Mouse (Mus musculus) pancreas, adult 10 weeks (tissue): ENCODE data around the gene Gprin2. TPM values are rescaled to one million over a fixed set of nuclear protein-coding genes. Genes with fewer than 3 reads are reported as not detected.

Experiments
- polyA plus RNA-seq: library from polyadenylated mRNA; stranded (reverse); fragments of 350-450 nt; fragmentation: Illumina TruSeq; extraction: RNeasy Lipid Tissue Mini Kit (QIAGEN cat#74804); gene quantifications from one replicate; pipeline ENCODE4 v1.2.3, GENCODE M21; 2015; ENCODE audit warnings: low read depth, low replicate concordance; ENCODE audit not compliant: insufficient read depth

Gene Gprin2
- polyA plus RNA-seq: not detected

DNA sequence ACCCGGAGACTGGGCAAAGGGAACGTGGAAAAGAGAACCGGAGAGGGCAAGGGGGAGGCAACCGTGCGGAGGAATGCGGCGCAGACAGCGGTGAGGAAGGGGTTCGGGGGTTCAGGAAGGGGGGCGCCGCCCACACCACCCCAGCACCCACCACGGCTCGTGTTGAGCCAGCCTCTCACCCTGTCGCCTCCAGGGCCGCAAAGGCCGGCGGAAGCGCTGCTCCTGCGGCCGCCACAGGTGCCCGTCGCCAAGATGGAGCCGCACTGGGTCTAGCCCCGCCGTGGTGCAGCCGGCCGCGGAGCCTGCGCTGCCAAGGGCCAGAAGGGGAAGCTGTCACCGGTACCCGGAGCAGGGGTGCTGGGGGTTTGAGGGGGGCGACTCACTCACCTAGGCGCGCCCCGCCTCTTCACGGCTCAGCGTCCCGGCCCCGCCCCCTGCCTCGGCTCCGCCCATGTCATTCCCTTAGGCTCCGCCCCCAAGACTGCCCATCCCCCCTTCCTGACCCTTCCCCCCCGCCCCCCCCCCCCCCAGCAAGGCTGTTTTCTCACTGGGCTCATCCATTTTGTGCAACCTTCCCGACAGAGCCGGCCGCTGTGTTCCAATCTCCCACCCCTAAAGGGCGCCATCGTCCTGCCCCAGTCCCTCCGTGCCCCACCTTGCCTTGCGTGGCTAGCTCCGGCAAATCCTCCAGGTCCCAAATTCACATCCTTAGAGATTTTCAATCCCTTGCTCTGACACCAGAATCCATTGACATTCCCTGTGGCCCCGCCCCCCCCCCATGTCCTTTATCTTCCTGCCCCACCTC lies at the start of gene Gprin2:
Gprin2 (minus strand) TSS at position 423 of the 805 bp plus-strand sequence.

GRCm38 (mm10) chr14:34219295-34219694 lies 17.8 kb upstream of the Gprin2 start, which contains the start of gene Syt15:
Gene Syt15, plus strand, starts transcription at chr14:34219595.

GRCm38 (mm10) chr14:34152342-34152741 lies 49.1 kb downstream of the Gprin2 start, which contains the start of gene Npy4r:
Gene Npy4r, minus strand, starts transcription at chr14:34152489.

Other genes starting within 250 kb of the Gprin2 start
- gene Rbp3, start 247.7 kb downstream of the Gprin2 start, polyA plus RNA-seq: not detected
- gene Zfp488, start 222.9 kb downstream of the Gprin2 start, polyA plus RNA-seq: not detected
- not detected for gene Gm30083, start 186.5 kb downstream of the Gprin2 start, polyA plus RNA-seq
- not detected for gene Gm5460, start 184.9 kb downstream of the Gprin2 start, polyA plus RNA-seq
- not detected for gene Antxrl, start 148.9 kb downstream of the Gprin2 start, polyA plus RNA-seq
- 2.5 TPM for gene Anxa8, start 115.7 kb downstream of the Gprin2 start, polyA plus RNA-seq
- gene A630023A22Rik, start 98.9 kb downstream of the Gprin2 start, polyA plus RNA-seq: not detected
- gene Npy4r, start 49.2 kb downstream of the Gprin2 start, polyA plus RNA-seq: not detected
- 5.6 TPM for gene Syt15, start 17.9 kb upstream of the Gprin2 start, polyA plus RNA-seq
- 1.7 TPM for gene Shld2, start 108.8 kb upstream of the Gprin2 start, polyA plus RNA-seq
- 29.8 TPM for gene Glud1, start 109.1 kb upstream of the Gprin2 start, polyA plus RNA-seq
- gene Fam25c, start 153.8 kb upstream of the Gprin2 start, polyA plus RNA-seq: 3.0 TPM
- gene Sncg, start 173.1 kb upstream of the Gprin2 start, polyA plus RNA-seq: 19.0 TPM
- 17.0 TPM for gene Mmrn2, start 173.8 kb upstream of the Gprin2 start, polyA plus RNA-seq